Comparison of ENCODE assay signal across 8 mouse cellular contexts in the genomic region with DNA sequence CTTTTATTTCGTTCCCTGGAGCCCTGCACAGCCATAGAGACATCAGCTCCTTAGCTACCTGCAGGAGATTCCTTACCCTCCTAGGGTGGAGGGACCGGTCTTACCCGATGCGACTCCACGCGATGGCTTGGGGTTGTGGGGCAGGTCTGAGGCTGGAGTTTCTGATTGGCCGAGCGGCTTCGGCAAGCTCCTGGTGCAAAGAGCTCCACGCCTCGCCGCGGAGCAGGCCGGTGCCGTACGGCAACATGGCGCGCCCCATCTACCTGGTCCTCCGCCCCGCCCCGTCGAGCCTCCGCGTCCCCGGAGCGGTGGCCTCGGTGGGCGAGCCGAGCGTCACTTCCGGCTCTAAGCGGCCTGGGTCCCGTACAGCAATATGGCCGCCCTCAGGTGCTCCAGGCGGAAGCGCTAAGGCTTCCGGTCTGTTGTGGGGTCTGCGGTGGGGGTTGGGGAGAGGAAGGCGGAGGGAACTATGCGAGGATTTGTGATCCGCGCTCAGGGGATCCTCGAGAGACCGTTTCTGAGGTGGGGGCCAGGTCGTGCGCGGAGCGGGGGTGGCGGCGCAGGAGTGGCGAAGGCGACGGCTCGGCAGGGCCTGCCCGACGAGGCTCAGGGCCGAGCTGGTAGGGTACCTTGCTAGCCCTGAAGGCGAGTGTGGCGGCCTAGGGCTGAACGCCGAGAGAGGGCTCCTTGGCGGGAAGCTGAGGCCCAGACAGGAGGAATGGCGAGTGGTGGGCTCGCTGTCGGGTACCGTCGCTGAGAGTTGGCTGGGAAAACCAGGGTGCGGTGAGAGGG. TPM values are rescaled to one million over a fixed set of nuclear protein-coding genes. Genes with fewer than 3 reads are reported as not detected.
DNase-seq lines count a peak whose midpoint lies in the region; ATAC-seq lines count a peak whose summit lies in the region.

A gene (plus strand): TSS at position 338 of the 792 bp plus-strand sequence.

- DNase-seq in R1 (ENCODE audit: low read depth, low spot score): peak; percentile 98
- DNase-seq in cerebellum, postnatal 25 days: peak; percentile 98 to 99
- DNase-seq in frontal cortex, postnatal 25 days (ENCODE audit: low spot score in 2 of 2): peak; percentile 94 to 98
- DNase-seq in hindbrain, embryonic 14.5 days (ENCODE audit: low spot score): peak; percentile 99
- DNase-seq in layer of hippocampus, postnatal 36 days: peak; percentile 99
- peak; percentile 99 for DNase-seq in lung, postnatal 36 days
- peak; percentile 99 for DNase-seq in retina, postnatal 1 day
- peak; percentile 98 to 99 for DNase-seq in urinary bladder, adult 18-20 months (ENCODE audit: low spot score in 2 of 2)

- no peaks in the 10 kb centered on the region for H3K9me3 ChIP-seq in hindbrain, embryonic 14.5 days (ENCODE audit: control insufficient read depth, low read length)

- H3K27me3 ChIP-seq in hindbrain, embryonic 14.5 days (ENCODE audit: control insufficient read depth, insufficient read depth, low read length): no peaks in the 10 kb centered on the region

- peak within 1 kb of the TSS; percentile 98 for H3K4me2 ChIP-seq in hindbrain, embryonic 14.5 days (replicated peaks)

- peak within 1 kb of the TSS; percentile 89 for H3K27ac ChIP-seq in hindbrain, embryonic 14.5 days

- peaks cover 8% of the 10 kb centered on the region for H3K4me1 ChIP-seq in hindbrain, embryonic 14.5 days (replicated peaks; ENCODE audit: control insufficient read depth, insufficient read depth, low read length)

- under 1% methylated on average over 68 of the region's 68 CpGs for WGBS in hindbrain, embryonic 14.5 days

- peaks cover 35% of the 10 kb centered on the region for H3K36me3 ChIP-seq in hindbrain, embryonic 14.5 days (replicated peaks; ENCODE audit: control insufficient read depth, insufficient read depth)

- peak; percentile 97 for ATAC-seq in hindbrain, embryonic 14.5 days (ENCODE audit: low FRiP score)

- H3K9ac ChIP-seq in hindbrain, embryonic 14.5 days: peak within 1 kb of the TSS; percentile 95

- H3K4me3 ChIP-seq in hindbrain, embryonic 14.5 days (replicated peaks; ENCODE audit: low read length): peak within 1 kb of the TSS; percentile 86

RNA-seq across cellular contexts. Expression of the gene that starts here (rescaled TPM):
- polyA plus RNA-seq in hindbrain, embryonic 14.5 days (2014; fragmentation: Nextera tagmentation; extraction: Ambion mirVana): 39.2 and 43.2 TPM in 2 replicates
- total RNA-seq in layer of hippocampus, postnatal 36 days (2021): 10 to 100 TPM; 25.4 to 33.0 TPM

Comparison
In these comparisons a context has a peak if more than half of its experiments do, and no peak if none do; other contexts are left out.
1. Peak in every context shown above with its lines: DNase-seq, ATAC-seq, H3K4me3 ChIP-seq and H3K27ac ChIP-seq.